In the genomic region with DNA sequence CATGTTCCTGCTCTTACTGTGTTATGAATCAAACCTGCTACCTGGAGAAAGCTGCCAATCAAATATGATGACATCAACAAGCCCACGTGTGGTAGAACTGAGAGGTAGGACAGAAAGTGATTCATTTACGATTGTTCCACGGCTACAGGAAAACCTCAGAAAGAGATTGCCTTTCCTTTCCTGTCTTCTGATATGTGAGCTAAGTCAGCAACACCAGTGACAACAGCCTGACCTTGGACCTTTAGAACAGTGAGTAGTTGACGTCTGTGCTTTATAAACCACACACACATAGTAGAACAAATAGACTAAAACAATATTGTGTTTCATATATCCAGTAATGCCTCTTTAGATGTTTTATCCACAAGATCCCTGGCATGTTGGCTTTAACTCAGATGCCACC, we compare ENCODE assay signal across 27 mouse cellular contexts. TPM values are rescaled to one million over a fixed set of nuclear protein-coding genes. Genes with fewer than 3 reads are reported as not detected.
DNase-seq lines count a peak whose midpoint lies in the region; ATAC-seq and TF ChIP-seq lines count a peak whose summit lies in the region.
"Had no signal": no experiment of that assay in that cellular context is flagged by ENCODE, and none has a peak within 500 bp of the region (broad histone marks: within the 10 kb centered on the region; RNA-seq: fewer than 3 reads in every experiment).

No protein-coding gene starts in this region.

- H3K4me3 ChIP-seq in intestine, postnatal 0 days (ENCODE audit: low read depth, low read length) = no peak overlapping the region
- no peak overlapping the region for H3K4me3 ChIP-seq in intestine, embryonic 15.5 days (replicated peaks)
- H3K4me3 ChIP-seq in small intestine, adult 2 months (ENCODE audit: low read depth, low read length) = no peak overlapping the region
- H3K4me3 ChIP-seq: embryonic facial prominence, embryonic 10.5 days; embryonic facial prominence, embryonic 12.5 days; forebrain, embryonic 13.5 days; forebrain, embryonic 15.5 days had no signal

- no peak for TF ChIP-seq CTCF in intestine, postnatal 0 days (IDR thresholded peaks at IDR 0.05; ENCODE audit: low read depth)
- no peak for TF ChIP-seq CTCF in small intestine, adult 2 months (IDR thresholded peaks at IDR 0.05; ENCODE audit: extremely low read depth, insufficient read length, insufficient replicate concordance, low read depth, low read length)

- DNase-seq in kidney, postnatal 25 days = no peak
- DNase-seq in B cell, adult 2 months = no peak
- DNase-seq: adrenal gland, adult 8-10 months; adrenal gland, postnatal 25 days; cerebellum, adult 11 months; cerebellum, adult 18-20 months; cerebellum, adult 8-10 months; cerebellum, adult 9-11 months; cerebellum, postnatal 14 days; cerebellum, postnatal 36 days; embryo, embryonic 11 days; forebrain, postnatal 0 days had no signal

- H3K36me3 ChIP-seq in intestine, postnatal 0 days (ENCODE audit: control insufficient read depth, insufficient read depth) = no peaks in the 10 kb centered on the region
- no peaks in the 10 kb centered on the region for H3K36me3 ChIP-seq in intestine, embryonic 15.5 days
- no peaks in the 10 kb centered on the region for H3K36me3 ChIP-seq in small intestine, adult 2 months (ENCODE audit: control insufficient read depth, insufficient read depth, low read length)
- H3K36me3 ChIP-seq: embryonic facial prominence, embryonic 10.5 days; embryonic facial prominence, embryonic 12.5 days; forebrain, embryonic 15.5 days had no signal

- ATAC-seq in intestine, postnatal 0 days = peak; percentile 89
- ATAC-seq in intestine, embryonic 15.5 days = no peak
- peak; percentile 19 for ATAC-seq in activated CD4-positive, CD25-positive, alpha-beta regulatory T cell, adult 4 months
- ATAC-seq in granulocyte monocyte progenitor cell, adult 5-6 weeks (replicated peaks; ENCODE audit: poor library complexity, severe bottlenecking) = no peak
- ATAC-seq: forebrain, embryonic 13.5 days; forebrain, embryonic 15.5 days; forebrain, postnatal 0 days had no signal

- H3K4me2 ChIP-seq in intestine, postnatal 0 days (replicated peaks; ENCODE audit: low read depth) = no peak overlapping the region
- H3K4me2 ChIP-seq in intestine, embryonic 15.5 days (replicated peaks) = no peak overlapping the region
- H3K4me2 ChIP-seq: embryonic facial prominence, embryonic 12.5 days; forebrain, embryonic 13.5 days; forebrain, embryonic 15.5 days had no signal

- H3K9ac ChIP-seq in intestine, postnatal 0 days (ENCODE audit: low read depth, low read length) = no peak overlapping the region
- H3K9ac ChIP-seq in intestine, embryonic 15.5 days = no peak overlapping the region
- H3K9ac ChIP-seq: embryonic facial prominence, embryonic 12.5 days; forebrain, embryonic 13.5 days; forebrain, embryonic 15.5 days; forebrain, postnatal 0 days had no signal

- no peak for TF ChIP-seq POLR2A in small intestine, adult 2 months (IDR thresholded peaks at IDR 0.05; ENCODE audit: low read depth, low read length)

- 0 out of 2 replicates have a peak overlapping the region, but pooled peaks have one; percentile 35 for H3K27ac ChIP-seq in intestine, postnatal 0 days (ENCODE audit: low read depth, low read length)
- H3K27ac ChIP-seq in intestine, embryonic 15.5 days = no peak overlapping the region
- 0 out of 2 replicates have a peak overlapping the region, but pooled peaks have one; percentile 1 for H3K27ac ChIP-seq in small intestine, adult 2 months (ENCODE audit: insufficient read depth, low read depth, low read length)
- H3K27ac ChIP-seq: embryonic facial prominence, embryonic 10.5 days; embryonic facial prominence, embryonic 12.5 days; forebrain, embryonic 13.5 days; forebrain, embryonic 15.5 days had no signal

- H3K27me3 ChIP-seq in intestine, postnatal 0 days (replicated peaks; ENCODE audit: control insufficient read depth, insufficient read depth, low read length) = no peaks in the 10 kb centered on the region
- no peaks in the 10 kb centered on the region for H3K27me3 ChIP-seq in intestine, embryonic 15.5 days (replicated peaks)
- H3K27me3 ChIP-seq in small intestine, adult 2 months (ENCODE audit: control insufficient read depth, insufficient read depth, low read length) = no peaks in the 10 kb centered on the region
- H3K27me3 ChIP-seq: embryonic facial prominence, embryonic 12.5 days; forebrain, embryonic 13.5 days; forebrain, embryonic 15.5 days had no signal

- no peaks in the 10 kb centered on the region for H3K4me1 ChIP-seq in intestine, postnatal 0 days (replicated peaks; ENCODE audit: control insufficient read depth, insufficient read depth, low read length)
- H3K4me1 ChIP-seq in intestine, embryonic 15.5 days (replicated peaks) = no peaks in the 10 kb centered on the region
- peaks cover 3% of the 10 kb centered on the region; the same call in 1 of the 2 replicates for H3K4me1 ChIP-seq in small intestine, adult 2 months (ENCODE audit: control insufficient read depth, insufficient read depth, insufficient read length, low read length)
- H3K4me1 ChIP-seq: embryonic facial prominence, embryonic 10.5 days; embryonic facial prominence, embryonic 12.5 days; forebrain, embryonic 13.5 days; forebrain, embryonic 15.5 days had no signal

- H3K9me3 ChIP-seq in intestine, postnatal 0 days (ENCODE audit: control insufficient read depth) = no peaks in the 10 kb centered on the region
- no peaks in the 10 kb centered on the region for H3K9me3 ChIP-seq in intestine, embryonic 15.5 days
- H3K9me3 ChIP-seq: embryonic facial prominence, embryonic 10.5 days; embryonic facial prominence, embryonic 12.5 days; forebrain, embryonic 13.5 days; forebrain, embryonic 15.5 days had no signal

- WGBS in intestine, postnatal 0 days = 25% methylated on average over 4 of the region's 4 CpGs
- WGBS in intestine, embryonic 15.5 days = 62% methylated on average over 4 of the region's 4 CpGs
- 21% methylated on average over 4 of the region's 4 CpGs for WGBS in small intestine, adult 2 months

RNA-seq across cellular contexts. Expression of gene Ovol2, which starts 11.2 kb away (rescaled TPM):
- polyA plus RNA-seq in intestine, postnatal 0 days (2015; fragmentation: Nextera tagmentation; extraction: Ambion mirVana) = 7.5 and 7.9 TPM in 2 replicates
- polyA plus RNA-seq in intestine, embryonic 15.5 days (2015; fragmentation: Nextera tagmentation; extraction: Ambion mirVana) = 1.1 and 1.9 TPM in 2 replicates
- not detected for polyA plus RNA-seq in activated CD4-positive, CD25-positive, alpha-beta regulatory T cell, adult 4 months (2017; shearing (Covaris generic))
- polyA plus RNA-seq in small intestine, adult 2 months (2012; rRNA removed) = 34.2 and 51.5 TPM in 2 replicates
- total RNA-seq in granulocyte monocyte progenitor cell, adult 5-6 weeks (2014; fragmentation: Nextera tagmentation) = not detected in 2 replicates
- not detected in 2 replicates for total RNA-seq in granulocyte monocyte progenitor cell, adult 5-6 weeks (2017)
- total RNA-seq: adrenal gland, adult 18-20 months; adrenal gland, adult 8-10 months; adrenal gland, postnatal 25 days; common myeloid progenitor, adult 5-6 weeks; forebrain, postnatal 0 days; MEL had no signal
- polyA plus RNA-seq: forebrain, embryonic 13.5 days; forebrain, embryonic 15.5 days had no signal

RNA-seq across cellular contexts. Expression of gene Kat14, which starts 25.6 kb away (rescaled TPM):
- polyA plus RNA-seq in intestine, postnatal 0 days (2015; fragmentation: Nextera tagmentation; extraction: Ambion mirVana) = 34.9 and 40.9 TPM in 2 replicates
- polyA plus RNA-seq in intestine, embryonic 15.5 days (2015; fragmentation: Nextera tagmentation; extraction: Ambion mirVana) = 41.1 and 46.9 TPM in 2 replicates
- 10 to 100 TPM; 12.7 to 16.8 TPM for polyA plus RNA-seq in activated CD4-positive, CD25-positive, alpha-beta regulatory T cell, adult 4 months (2017; shearing (Covaris generic))
- polyA plus RNA-seq in small intestine, adult 2 months (2012; rRNA removed) = 16.8 and 28.1 TPM in 2 replicates
- total RNA-seq in granulocyte monocyte progenitor cell, adult 5-6 weeks (2014; fragmentation: Nextera tagmentation) = 62.8 and 84.3 TPM in 2 replicates
- 37.3 and 37.9 TPM in 2 replicates for total RNA-seq in granulocyte monocyte progenitor cell, adult 5-6 weeks (2017)

RNA-seq across cellular contexts. Expression of gene Pet117, which starts 25.6 kb away (rescaled TPM):
- polyA plus RNA-seq in intestine, postnatal 0 days (2015; fragmentation: Nextera tagmentation; extraction: Ambion mirVana) = 8.0 and 12.4 TPM in 2 replicates
- 2.8 and 3.5 TPM in 2 replicates for polyA plus RNA-seq in intestine, embryonic 15.5 days (2015; fragmentation: Nextera tagmentation; extraction: Ambion mirVana)
- polyA plus RNA-seq in activated CD4-positive, CD25-positive, alpha-beta regulatory T cell, adult 4 months (2017; shearing (Covaris generic)) = 1 to 10 TPM in 1 of 2 experiments, not detected in 1; 2.4 TPM
- not detected in 2 replicates for polyA plus RNA-seq in small intestine, adult 2 months (2012; rRNA removed)
- not detected in 2 replicates for total RNA-seq in granulocyte monocyte progenitor cell, adult 5-6 weeks (2014; fragmentation: Nextera tagmentation)
- total RNA-seq in granulocyte monocyte progenitor cell, adult 5-6 weeks (2017) = not detected in 2 replicates
- total RNA-seq: common myeloid progenitor, adult 5-6 weeks; ES-E14; forebrain, postnatal 0 days; MEL had no signal
- polyA plus RNA-seq: brain, embryonic 14.5 days; embryonic facial prominence, embryonic 10.5 days; embryonic facial prominence, embryonic 12.5 days; forebrain, embryonic 11.5 days; forebrain, embryonic 15.5 days had no signal

Comparison
In these comparisons a context has a peak if more than half of its experiments do, and no peak if none do; other contexts are left out.
1. ATAC-seq: peak in intestine, postnatal 0 days (single experiment) and activated CD4-positive, CD25-positive, alpha-beta regulatory T cell, adult 4 months (single experiment); none in intestine, embryonic 15.5 days (single experiment) and granulocyte monocyte progenitor cell, adult 5-6 weeks (single experiment).